Mouse (Mus musculus) embryonic facial prominence, embryonic 15.5 days (tissue): ENCODE measurements at regions not wholly inside any gene's neighbourhood (a gene's known extent, or its start where the extent isn't known, plus 50 kb on each side); places are given as distances from the start of the nearest gene placed in this dataset.

ENCODE experiments used
- ATAC-seq: fragments of 200-750 bp; cut with Nextera tagmentation; 2 replicates; pipeline ENCODE4 v1.8.0; 2017; ENCODE audit warnings: low read depth, moderate TSS enrichment; ENCODE audit not compliant: insufficient number of reproducible peaks, low FRiP score, low TSS enrichment
- H3K27ac ChIP-seq: fragments of 300-500 bp; sonication (generic); replicated peaks from 2 replicates; pipeline ENCODE4 v1.5.1; 2015; ENCODE audit warnings: mild to moderate bottlenecking, inconsistent platforms
- H3K27me3 ChIP-seq: fragments of 300-500 bp; sonication (generic); 2 replicates; pipeline ENCODE4 v1.6.1; 2015; ENCODE audit warnings: inconsistent platforms
- H3K36me3 ChIP-seq: fragments of 300-500 bp; sonication (generic); 2 replicates; pipeline ENCODE4 v1.6.1; 2015; ENCODE audit warnings: mild to moderate bottlenecking, inconsistent platforms
- H3K4me1 ChIP-seq: fragments of 300-500 bp; sonication (generic); 2 replicates; pipeline ENCODE4 v1.6.1; 2015; ENCODE audit warnings: inconsistent platforms
- H3K4me2 ChIP-seq: fragments of 300-500 bp; sonication (generic); replicated peaks from 2 replicates; pipeline ENCODE4 v1.6.1; 2015; ENCODE audit warnings: mild to moderate bottlenecking, inconsistent platforms
- H3K4me3 ChIP-seq: fragments of 300-500 bp; sonication (generic); replicated peaks from 2 replicates; pipeline ENCODE4 v1.5.1; 2015; ENCODE audit warnings: mild to moderate bottlenecking, inconsistent platforms
- H3K9ac ChIP-seq: fragments of 300-500 bp; sonication (generic); 2 replicates; pipeline ENCODE4 v1.6.1; 2015; ENCODE audit warnings: inconsistent platforms
- H3K9me3 ChIP-seq: fragments of 300-500 bp; sonication (generic); replicated peaks from 2 replicates; pipeline ENCODE4 v1.6.1; 2016; ENCODE audit warnings: inconsistent platforms
- WGBS: fragments of 180-500 bp; shearing (Covaris S2); methylation state at CpG from one replicate; pipeline ENCODE4 v1.1.7; 2015; 5-methylcytosine and 5-hydroxymethylcytosine counted together

DNA sequence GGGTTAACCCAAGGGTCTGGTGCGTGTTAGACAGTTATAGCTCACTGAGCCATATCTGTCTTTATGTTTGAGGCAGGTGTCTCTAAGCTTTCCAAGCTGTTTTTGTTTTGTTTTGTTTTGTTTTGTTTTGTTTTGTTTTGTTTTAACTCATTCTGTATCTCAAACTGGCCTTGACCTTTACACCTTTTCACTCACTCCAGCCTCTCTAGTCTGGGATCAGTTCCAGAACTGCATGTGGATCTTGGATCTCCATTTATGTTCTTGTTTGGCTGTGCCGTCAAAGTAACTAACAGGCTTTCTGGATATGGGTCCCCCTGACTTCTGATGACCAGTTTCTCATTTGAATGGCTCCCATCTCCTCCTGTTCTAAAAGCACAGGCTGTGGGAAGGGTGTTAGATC is 197.7 kb downstream of the Gm5447 start:
- no peak overlapping the region for H3K4me3 ChIP-seq
- H3K4me1 ChIP-seq: no peaks in the 10 kb centered on the region
- H3K36me3 ChIP-seq: no peaks in the 10 kb centered on the region
- ATAC-seq: no peak
- H3K9me3 ChIP-seq: no peaks in the 10 kb centered on the region
- no peaks in the 10 kb centered on the region for H3K27me3 ChIP-seq
- H3K27ac ChIP-seq: no peak overlapping the region
- WGBS: 90% methylated on average over 2 of the region's 2 CpGs
- no peak overlapping the region for H3K9ac ChIP-seq
- no peak overlapping the region for H3K4me2 ChIP-seq

DNA sequence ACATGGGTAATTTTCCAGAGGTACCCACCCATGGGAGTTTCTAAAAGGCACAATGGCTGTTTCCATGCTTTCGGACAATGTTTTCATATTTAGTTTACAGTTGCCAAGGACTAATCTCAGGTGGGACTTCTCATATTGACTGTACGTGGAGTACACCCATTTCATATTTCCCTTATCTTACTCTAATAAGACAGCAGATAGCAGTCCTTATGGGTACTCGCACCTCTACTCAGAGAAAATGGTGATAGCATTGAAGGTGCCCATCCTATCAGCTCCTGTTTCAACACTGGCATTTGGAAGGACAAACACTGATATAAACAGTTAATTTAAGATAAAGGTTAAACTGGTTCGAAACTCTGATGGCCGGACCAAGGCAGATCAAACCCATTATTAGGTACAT is 198.6 kb downstream of the Gm5447 start:
- Histone ChIP-seq H3K27ac (no peak overlapping the region), H3K4me1 (no peaks in the 10 kb centered on the region), H3K27me3 (no peaks in the 10 kb centered on the region), H3K9ac (no peak overlapping the region), H3K4me2 (no peak overlapping the region), H3K9me3 (no peaks in the 10 kb centered on the region), H3K4me3 (no peak overlapping the region), H3K36me3 (no peaks in the 10 kb centered on the region)
- ATAC-seq: no peak
- WGBS: 95% methylated on average over 5 of the region's 5 CpGs

DNA sequence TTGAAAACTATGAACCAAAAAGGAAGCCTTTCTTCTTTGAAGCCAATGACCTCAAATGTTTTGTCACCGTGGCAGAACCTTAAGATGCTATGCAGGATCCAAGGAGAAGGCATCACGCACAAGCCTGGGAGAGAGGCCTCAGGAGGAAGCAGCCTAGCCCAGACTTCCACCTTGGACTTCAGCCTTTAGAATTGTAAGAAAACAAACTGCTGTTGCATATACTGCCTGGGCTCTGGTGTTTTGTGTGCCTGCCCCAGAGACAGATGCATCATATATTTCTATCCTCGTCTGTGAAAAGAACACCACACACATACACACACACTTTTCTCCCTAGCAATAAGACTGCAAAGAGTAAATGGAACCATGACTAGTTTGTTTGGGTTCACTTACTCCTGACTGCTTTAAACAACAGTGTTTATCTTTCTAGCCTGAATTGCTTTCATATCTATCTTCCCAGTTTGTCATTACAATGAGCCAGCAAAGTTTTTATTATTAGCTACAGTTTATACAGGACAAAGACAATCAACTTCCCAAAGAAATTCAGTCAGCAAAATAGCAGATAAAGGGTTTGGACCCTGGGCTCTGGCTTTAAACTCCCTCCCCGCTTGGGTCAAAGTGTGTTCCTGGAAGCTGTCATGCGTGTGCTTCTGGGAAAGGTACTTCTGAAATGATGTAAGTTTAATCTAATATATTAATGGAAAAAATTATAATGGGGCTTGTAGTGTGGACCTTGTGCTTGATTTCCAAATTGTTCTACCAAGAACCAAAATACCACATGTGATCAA is 204.2 kb downstream of the Gm5447 start:
- no peak overlapping the region for H3K27ac ChIP-seq
- ATAC-seq: no peak
- 79% methylated on average over 5 of the region's 5 CpGs for WGBS

DNA sequence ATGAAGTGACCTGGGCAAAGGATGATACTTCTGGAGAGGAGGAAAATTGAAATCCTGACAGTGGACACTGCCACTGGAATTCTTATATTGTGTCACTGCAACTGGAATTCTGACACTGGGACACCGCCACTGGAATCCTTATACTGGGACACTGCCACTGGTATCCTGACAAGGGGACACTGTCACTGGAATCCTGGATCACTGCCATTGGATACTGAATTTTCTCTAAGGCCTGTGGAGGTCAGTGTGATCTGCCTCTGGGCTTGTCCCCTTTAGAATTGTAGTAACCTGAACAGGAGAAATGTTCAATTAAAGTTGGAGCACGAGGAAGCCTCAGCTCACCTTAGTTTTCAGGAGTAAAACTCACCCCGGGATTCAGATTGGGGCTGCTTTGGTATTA is 205.0 kb downstream of the Gm5447 start:
- H3K27me3 ChIP-seq: no peaks in the 10 kb centered on the region
- H3K4me3 ChIP-seq: no peak overlapping the region
- no peaks in the 10 kb centered on the region for H3K9me3 ChIP-seq
- no peak overlapping the region for H3K9ac ChIP-seq
- H3K27ac ChIP-seq: no peak overlapping the region
- H3K36me3 ChIP-seq: no peaks in the 10 kb centered on the region
- no peak overlapping the region for H3K4me2 ChIP-seq
- no peaks in the 10 kb centered on the region for H3K4me1 ChIP-seq
- WGBS: 83% methylated on average over 3 of the region's 3 CpGs
- no peak for ATAC-seq

More for the DNA sequence above, 204.2 kb downstream of the Gm5447 start:
- H3K4me2 ChIP-seq: no peak overlapping the region
- H3K4me1 ChIP-seq: no peaks in the 10 kb centered on the region
- H3K4me3 ChIP-seq: no peak overlapping the region
- H3K27me3 ChIP-seq: no peaks in the 10 kb centered on the region
- H3K9ac ChIP-seq: no peak overlapping the region
- H3K36me3 ChIP-seq: no peaks in the 10 kb centered on the region
- H3K9me3 ChIP-seq: no peaks in the 10 kb centered on the region

DNA sequence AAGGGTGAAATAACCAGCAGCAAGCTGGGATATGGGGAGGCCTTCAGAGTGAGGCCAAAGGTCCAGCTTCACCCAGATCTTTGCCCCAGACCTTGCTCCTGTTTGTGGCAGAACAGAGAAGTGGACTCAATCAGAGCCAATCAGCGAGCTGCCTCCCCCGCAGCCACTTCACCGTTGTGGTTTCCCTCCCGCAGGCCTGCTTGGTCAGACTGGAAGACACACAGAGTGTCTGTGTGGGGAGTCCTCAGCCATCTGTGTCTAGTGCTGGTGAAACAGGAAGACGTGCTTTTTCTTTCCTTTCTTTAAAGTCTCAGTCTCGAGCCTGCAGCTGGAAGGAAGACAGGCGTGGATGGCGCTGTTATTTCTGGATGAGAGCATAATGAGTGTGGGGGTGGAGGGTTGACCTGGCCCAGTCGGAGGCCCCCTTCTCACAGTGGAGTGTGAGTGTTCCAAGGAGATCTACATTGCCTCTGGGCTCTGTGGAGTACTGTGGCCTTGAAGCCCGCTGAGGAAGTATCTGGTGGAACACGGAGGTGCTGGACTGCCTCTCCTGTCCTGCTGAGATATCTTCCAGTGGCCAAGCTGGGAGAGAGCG is 205.5 kb downstream of the Gm5447 start:
- no peak overlapping the region for H3K4me2 ChIP-seq
- H3K4me3 ChIP-seq: no peak overlapping the region
- H3K27ac ChIP-seq: no peak overlapping the region
- 37% methylated on average over 12 of the region's 12 CpGs for WGBS
- H3K9ac ChIP-seq: no peak overlapping the region
- H3K27me3 ChIP-seq: no peaks in the 10 kb centered on the region
- H3K9me3 ChIP-seq: no peaks in the 10 kb centered on the region
- no peaks in the 10 kb centered on the region for H3K36me3 ChIP-seq
- no peaks in the 10 kb centered on the region for H3K4me1 ChIP-seq
- ATAC-seq: no peak

DNA sequence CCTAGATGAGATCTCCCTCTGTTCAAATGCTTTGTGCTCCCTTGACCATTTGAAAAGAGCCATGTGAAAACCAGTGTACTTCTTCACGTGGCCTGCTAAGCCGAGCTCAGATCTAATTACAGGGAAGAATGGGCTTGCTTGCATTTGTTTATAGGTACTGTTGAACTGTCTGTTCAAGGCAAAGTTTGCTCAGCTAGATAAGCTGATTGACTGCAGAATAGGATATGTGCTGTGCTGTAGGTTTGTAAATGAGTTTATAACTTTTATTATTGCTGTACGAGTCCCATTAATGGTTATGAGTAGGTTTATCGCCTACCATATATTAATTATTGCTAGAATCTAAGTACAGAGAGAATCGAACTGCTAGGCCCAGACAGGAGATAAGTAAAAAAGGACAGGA is 207.5 kb downstream of the Gm5447 start:
- no peak for ATAC-seq
- H3K36me3 ChIP-seq: no peaks in the 10 kb centered on the region
- H3K4me1 ChIP-seq: no peaks in the 10 kb centered on the region
- no peak overlapping the region for H3K4me3 ChIP-seq
- H3K4me2 ChIP-seq: no peak overlapping the region
- no peak overlapping the region for H3K9ac ChIP-seq
- no peaks in the 10 kb centered on the region for H3K9me3 ChIP-seq
- H3K27me3 ChIP-seq: no peaks in the 10 kb centered on the region
- 79% methylated on average over 5 of the region's 5 CpGs for WGBS
- no peak overlapping the region for H3K27ac ChIP-seq

DNA sequence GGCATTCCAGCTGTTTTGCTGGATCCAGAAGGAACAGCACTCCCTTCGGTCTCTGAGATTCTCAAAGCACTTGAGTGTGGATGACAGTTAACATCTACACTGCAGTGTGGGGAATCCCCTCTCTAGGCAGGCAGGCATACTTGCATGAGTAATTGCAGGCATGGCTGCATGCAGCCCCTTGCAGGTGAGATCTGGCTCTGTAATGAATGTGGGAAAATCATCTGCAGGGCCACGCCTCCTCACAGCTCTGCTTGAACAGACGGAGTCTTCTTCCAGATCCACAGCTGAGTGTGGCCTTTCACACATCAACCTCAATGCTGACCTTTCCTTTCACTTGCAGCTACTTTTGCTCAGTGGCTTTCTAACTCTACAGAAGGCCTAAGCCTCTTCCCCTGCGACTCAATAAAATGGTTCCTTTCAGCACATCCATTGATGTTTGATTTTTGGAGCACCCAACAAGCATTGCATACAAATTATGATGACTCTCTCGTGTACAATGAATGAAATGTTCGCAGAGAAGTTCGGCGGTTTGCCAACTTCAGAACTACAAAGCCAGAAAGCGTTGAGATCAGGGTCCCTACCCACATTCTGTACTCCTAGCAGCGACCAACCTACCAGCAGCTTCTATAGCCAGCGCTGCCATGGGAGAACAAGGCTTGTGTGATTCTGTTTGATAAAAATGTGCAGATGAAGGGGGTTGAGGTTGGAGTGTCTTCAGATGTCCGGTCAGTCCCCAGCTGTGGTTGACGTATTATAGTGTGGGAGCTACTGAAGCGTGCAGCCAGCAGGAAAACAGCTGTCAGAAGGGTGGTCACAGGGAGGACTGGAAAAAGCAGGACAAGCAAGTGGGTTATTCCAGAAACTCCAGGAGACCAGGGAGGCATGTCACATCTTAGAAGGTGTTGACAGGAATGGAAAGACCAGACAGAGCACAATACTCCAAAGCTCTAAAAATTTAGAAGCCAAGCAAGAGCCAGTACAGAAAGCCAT is 211.1 kb downstream of the Gm5447 start:
- Histone ChIP-seq H3K9ac (no peak overlapping the region), H3K4me3 (no peak overlapping the region), H3K27me3 (no peaks in the 10 kb centered on the region), H3K36me3 (no peaks in the 10 kb centered on the region), H3K27ac (no peak overlapping the region), H3K4me2 (no peak overlapping the region), H3K9me3 (no peaks in the 10 kb centered on the region), H3K4me1 (no peaks in the 10 kb centered on the region)
- ATAC-seq: no peak
- 69% methylated on average over 14 of the region's 14 CpGs for WGBS

DNA sequence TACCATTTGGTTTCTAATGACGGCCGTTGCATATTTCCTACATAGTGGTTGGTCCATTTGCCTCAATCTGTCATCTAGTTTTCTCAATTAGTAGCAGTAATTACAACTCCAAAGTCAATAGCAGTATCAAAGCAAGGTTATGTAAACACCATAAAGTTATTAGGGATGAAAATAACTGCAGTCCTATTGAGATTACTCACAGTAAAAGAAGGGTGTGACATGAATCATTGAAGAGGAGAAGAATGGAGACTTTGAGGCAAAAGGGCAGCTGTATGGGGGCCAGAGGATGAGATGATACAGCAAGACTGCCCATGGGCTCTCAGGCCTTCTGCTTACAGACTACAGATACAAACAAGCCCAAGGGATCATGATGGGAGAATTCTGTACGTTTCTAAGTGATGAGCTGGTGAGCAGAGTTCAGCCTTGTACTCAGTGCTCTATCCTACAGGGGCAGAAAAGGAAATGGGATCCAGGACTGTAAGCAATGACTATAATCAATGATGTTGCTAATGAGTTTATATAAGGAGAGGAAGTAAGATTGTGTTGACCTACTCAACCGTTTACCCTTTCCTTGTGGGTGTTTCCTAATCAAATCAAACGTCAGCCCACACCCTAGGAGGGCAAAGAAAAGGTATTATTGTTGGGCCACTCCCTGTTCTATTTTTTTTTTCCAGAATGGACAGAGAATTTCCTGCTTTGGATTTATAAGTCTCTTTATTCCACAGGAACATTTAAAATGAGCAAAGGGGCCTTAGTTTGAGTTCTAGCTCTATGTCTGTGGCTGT is 213.0 kb downstream of the Gm5447 start:
- H3K4me2 ChIP-seq: no peak overlapping the region
- no peaks in the 10 kb centered on the region for H3K27me3 ChIP-seq
- 46% methylated on average over 5 of the region's 5 CpGs for whole genome bisulfite sequencing
- no peak overlapping the region for H3K9ac ChIP-seq
- no peak overlapping the region for H3K4me3 ChIP-seq
- no peak for ATAC-seq
- H3K36me3 ChIP-seq: no peaks in the 10 kb centered on the region
- 0 out of 2 replicates have a peak, but pooled peaks cover 3% of the 10 kb centered on the region for H3K4me1 ChIP-seq
- no peak overlapping the region for H3K27ac ChIP-seq
- H3K9me3 ChIP-seq: no peaks in the 10 kb centered on the region

DNA sequence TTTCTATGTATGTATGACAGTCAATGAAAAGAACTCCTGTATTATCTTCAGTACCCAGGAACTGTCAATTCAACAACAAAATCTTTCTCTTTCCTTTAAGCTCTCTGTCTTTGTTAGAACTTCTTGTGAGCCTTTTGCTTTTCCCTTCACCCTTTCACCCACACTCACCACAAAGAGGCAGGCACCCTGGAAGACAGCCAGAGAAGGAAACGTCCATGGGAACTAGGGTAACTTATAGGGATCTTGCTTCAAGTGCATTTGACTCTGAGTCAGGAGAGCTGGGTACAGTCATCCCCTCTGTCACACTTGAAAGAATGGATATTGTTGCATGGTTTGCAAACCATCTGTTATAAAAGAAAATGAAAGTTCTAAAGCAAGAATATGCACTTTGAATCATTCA is 215.1 kb downstream of the Gm5447 start:
- H3K9ac ChIP-seq: no peak overlapping the region
- H3K4me3 ChIP-seq: no peak overlapping the region
- 21% methylated on average over 1 of the region's 1 CpGs for WGBS
- no peak for ATAC-seq
- no peak overlapping the region for H3K4me2 ChIP-seq
- H3K27me3 ChIP-seq: no peaks in the 10 kb centered on the region
- H3K27ac ChIP-seq: no peak overlapping the region
- H3K4me1 ChIP-seq: 0 out of 2 replicates have a peak, but pooled peaks cover 3% of the 10 kb centered on the region
- no peaks in the 10 kb centered on the region for H3K9me3 ChIP-seq
- H3K36me3 ChIP-seq: no peaks in the 10 kb centered on the region

DNA sequence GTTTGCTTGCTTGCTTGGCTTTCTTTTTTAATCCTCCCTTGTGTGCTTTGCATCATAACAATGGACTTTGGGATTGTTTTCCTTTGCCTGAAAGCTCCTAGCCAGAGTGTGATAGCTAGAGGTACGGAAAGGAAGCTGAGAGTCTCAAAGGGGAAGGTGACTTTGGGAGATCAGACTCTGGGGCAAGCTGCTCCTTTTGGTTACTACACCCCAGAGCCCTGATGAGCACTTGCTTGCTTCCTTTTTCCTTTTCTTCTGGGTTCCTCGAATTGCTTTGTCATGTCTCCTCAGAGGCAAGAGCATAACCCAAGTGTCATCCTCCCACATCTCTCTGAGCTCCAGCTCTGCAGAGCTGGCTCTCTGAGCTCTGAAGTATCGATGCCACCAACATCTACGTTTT is 216.0 kb downstream of the Gm5447 start:
- no peaks in the 10 kb centered on the region for H3K27me3 ChIP-seq
- 0 out of 2 replicates have a peak, but pooled peaks cover 3% of the 10 kb centered on the region for H3K4me1 ChIP-seq
- no peak for ATAC-seq
- H3K36me3 ChIP-seq: no peaks in the 10 kb centered on the region
- no peak overlapping the region for H3K4me2 ChIP-seq
- no peak overlapping the region for H3K4me3 ChIP-seq
- H3K9ac ChIP-seq: no peak overlapping the region
- H3K27ac ChIP-seq: no peak overlapping the region
- H3K9me3 ChIP-seq: no peaks in the 10 kb centered on the region
- 81% methylated on average over 4 of the region's 4 CpGs for WGBS
